Mouse (Mus musculus): ENCODE measurements at regions not wholly inside any gene's neighbourhood (a gene's known extent, or its start where the extent isn't known, plus 50 kb on each side); places are given as distances from the start of the nearest gene placed in this dataset.
A peak's percentile ranks its signal among the peaks of the same experiment; 100 is the strongest.

- H3K9ac ChIP-seq: no peak overlapping the region
- H3K4me2 ChIP-seq: no peak overlapping the region
- no peaks in the 10 kb centered on the region for H3K27me3 ChIP-seq
- H3K27ac ChIP-seq: no peak overlapping the region
- no peaks in the 10 kb centered on the region; the same call in 1 of the 2 replicates for H3K4me1 ChIP-seq
- no peak overlapping the region for H3K4me3 ChIP-seq (replicated peaks)
- 93% methylated on average over 21 of the region's 21 CpGs for WGBS
- no peaks in the 10 kb centered on the region for H3K36me3 ChIP-seq
- ATAC-seq (replicated peaks; ENCODE audit: low FRiP score): no peak
- no peaks in the 10 kb centered on the region for H3K9me3 ChIP-seq (replicated peaks)
These were observed 295.3 kb upstream of the Atp2b1 start for GRCm38 (mm10) chr10:98618736-98619525.

GRCm38 (mm10) chr10:98624103-98624502 lies 290.1 kb upstream of the Atp2b1 start:
- H3K36me3 ChIP-seq: no peaks in the 10 kb centered on the region
- H3K4me2 ChIP-seq: peak overlapping the region; percentile 43; the same call in 1 of the 2 replicates
- no peak overlapping the region for H3K27ac ChIP-seq
- no peak overlapping the region for H3K9ac ChIP-seq
- no peaks in the 10 kb centered on the region for H3K27me3 ChIP-seq
- WGBS: 41% methylated on average over 1 of the region's 1 CpGs
- H3K9me3 ChIP-seq (replicated peaks): no peaks in the 10 kb centered on the region
- H3K4me3 ChIP-seq (replicated peaks): no peak overlapping the region
- peak; percentile 95 for ATAC-seq (replicated peaks; ENCODE audit: low FRiP score)
- peaks cover 7% of the 10 kb centered on the region; the same call in 1 of the 2 replicates for H3K4me1 ChIP-seq

GRCm38 (mm10) chr10:98624681-98625321 lies 289.4 kb upstream of the Atp2b1 start:
- Histone ChIP-seq H3K4me1 (peaks cover 7% of the 10 kb centered on the region; the same call in 1 of the 2 replicates), H3K9me3 (replicated peaks) (no peaks in the 10 kb centered on the region), H3K27me3 (no peaks in the 10 kb centered on the region), H3K9ac (no peak overlapping the region), H3K4me3 (replicated peaks) (0 out of 2 replicates have a peak overlapping the region, but pooled peaks have one; percentile 10), H3K27ac (no peak overlapping the region), H3K4me2 (peak overlapping the region; percentile 43), H3K36me3 (no peaks in the 10 kb centered on the region)
- peak; percentile 86 for ATAC-seq (replicated peaks; ENCODE audit: low FRiP score)
- WGBS: 33% methylated on average over 12 of the region's 12 CpGs

- no peak overlapping the region for H3K9ac ChIP-seq
- no peak overlapping the region for H3K4me3 ChIP-seq (replicated peaks)
- no peaks in the 10 kb centered on the region for H3K36me3 ChIP-seq
- no peak overlapping the region for H3K4me2 ChIP-seq
- H3K27me3 ChIP-seq: no peaks in the 10 kb centered on the region
- H3K27ac ChIP-seq: no peak overlapping the region
- WGBS: 89% methylated on average over 1 of the region's 1 CpGs
- no peak for ATAC-seq (replicated peaks; ENCODE audit: low FRiP score)
- H3K9me3 ChIP-seq (replicated peaks): no peaks in the 10 kb centered on the region
- peaks cover 7% of the 10 kb centered on the region; the same call in 1 of the 2 replicates for H3K4me1 ChIP-seq
These were observed 286.0 kb upstream of the Atp2b1 start for GRCm38 (mm10) chr10:98628191-98628590.

- no peak for ATAC-seq (replicated peaks; ENCODE audit: low FRiP score)
- H3K36me3 ChIP-seq: no peaks in the 10 kb centered on the region
- WGBS: 10% methylated on average over 3 of the region's 3 CpGs
These were observed 285.0 kb upstream of the Atp2b1 start for GRCm38 (mm10) chr10:98629248-98629647.

GRCm38 (mm10) chr10:98637759-98638611 lies 276.2 kb upstream of the Atp2b1 start:
- no peak for ATAC-seq (replicated peaks; ENCODE audit: low FRiP score)
- Histone ChIP-seq H3K4me3 (replicated peaks) (no peak overlapping the region), H3K4me1 (peaks cover 8% of the 10 kb centered on the region), H3K9ac (no peak overlapping the region), H3K27ac (no peak overlapping the region), H3K36me3 (no peaks in the 10 kb centered on the region), H3K9me3 (replicated peaks) (no peaks in the 10 kb centered on the region), H3K27me3 (no peaks in the 10 kb centered on the region), H3K4me2 (no peak overlapping the region)
- 77% methylated on average over 14 of the region's 14 CpGs for WGBS

More at GRCm38 (mm10) chr10:98629248-98629647, 285.0 kb upstream of the Atp2b1 start:
- Histone ChIP-seq H3K27ac (no peak overlapping the region), H3K9me3 (replicated peaks) (no peaks in the 10 kb centered on the region), H3K4me3 (replicated peaks) (no peak overlapping the region), H3K9ac (no peak overlapping the region), H3K27me3 (no peaks in the 10 kb centered on the region), H3K4me1 (peaks cover 4% of the 10 kb centered on the region; the same call in 1 of the 2 replicates), H3K4me2 (no peak overlapping the region)

- Histone ChIP-seq H3K4me3 (replicated peaks) (no peak overlapping the region), H3K9ac (no peak overlapping the region), H3K4me1 (no peaks in the 10 kb centered on the region), H3K27me3 (no peaks in the 10 kb centered on the region), H3K27ac (no peak overlapping the region), H3K4me2 (no peak overlapping the region), H3K36me3 (no peaks in the 10 kb centered on the region), H3K9me3 (replicated peaks) (no peaks in the 10 kb centered on the region)
- ATAC-seq (replicated peaks; ENCODE audit: low FRiP score): no peak
- 81% methylated on average over 10 of the region's 10 CpGs for WGBS
These were observed 268.5 kb upstream of the Atp2b1 start for GRCm38 (mm10) chr10:98645681-98646122.

GRCm38 (mm10) chr10:98646311-98646999 lies 267.8 kb upstream of the Atp2b1 start:
- Histone ChIP-seq H3K9ac (no peak overlapping the region), H3K4me1 (no peaks in the 10 kb centered on the region), H3K4me3 (replicated peaks) (no peak overlapping the region), H3K4me2 (no peak overlapping the region), H3K27me3 (no peaks in the 10 kb centered on the region), H3K36me3 (no peaks in the 10 kb centered on the region), H3K27ac (no peak overlapping the region), H3K9me3 (replicated peaks) (no peaks in the 10 kb centered on the region)
- ATAC-seq (replicated peaks; ENCODE audit: low FRiP score): no peak
- WGBS: 87% methylated on average over 8 of the region's 8 CpGs

- WGBS: 93% methylated on average over 7 of the region's 7 CpGs
- no peaks in the 10 kb centered on the region for H3K9me3 ChIP-seq (replicated peaks)
- no peaks in the 10 kb centered on the region for H3K36me3 ChIP-seq
- no peak overlapping the region for H3K4me3 ChIP-seq (replicated peaks)
- no peaks in the 10 kb centered on the region for H3K27me3 ChIP-seq
- ATAC-seq (replicated peaks; ENCODE audit: low FRiP score): no peak
- no peak overlapping the region for H3K27ac ChIP-seq
- H3K4me1 ChIP-seq: no peaks in the 10 kb centered on the region
- H3K4me2 ChIP-seq: no peak overlapping the region
- no peak overlapping the region for H3K9ac ChIP-seq
These were observed 265.4 kb upstream of the Atp2b1 start for GRCm38 (mm10) chr10:98648710-98649245.

GRCm38 (mm10) chr10:98650533-98650932 lies 263.7 kb upstream of the Atp2b1 start:
- WGBS: 82% methylated on average over 4 of the region's 4 CpGs

GRCm38 (mm10) chr10:98651127-98651526 lies 263.1 kb upstream of the Atp2b1 start:
- Histone ChIP-seq H3K27ac (no peak overlapping the region), H3K27me3 (no peaks in the 10 kb centered on the region), H3K4me2 (no peak overlapping the region), H3K4me1 (no peaks in the 10 kb centered on the region), H3K36me3 (no peaks in the 10 kb centered on the region), H3K4me3 (replicated peaks) (no peak overlapping the region), H3K9me3 (replicated peaks) (no peaks in the 10 kb centered on the region), H3K9ac (no peak overlapping the region)
- 80% methylated on average over 6 of the region's 6 CpGs for WGBS
- no peak for ATAC-seq (replicated peaks; ENCODE audit: low FRiP score)

More at GRCm38 (mm10) chr10:98650533-98650932, 263.7 kb upstream of the Atp2b1 start:
- no peaks in the 10 kb centered on the region for H3K9me3 ChIP-seq (replicated peaks)
- H3K9ac ChIP-seq: no peak overlapping the region
- no peaks in the 10 kb centered on the region for H3K36me3 ChIP-seq
- no peak overlapping the region for H3K27ac ChIP-seq
- no peak for ATAC-seq (replicated peaks; ENCODE audit: low FRiP score)
- H3K27me3 ChIP-seq: no peaks in the 10 kb centered on the region
- no peak overlapping the region for H3K4me2 ChIP-seq
- no peak overlapping the region for H3K4me3 ChIP-seq (replicated peaks)
- H3K4me1 ChIP-seq: no peaks in the 10 kb centered on the region
